Mouse (Mus musculus): ENCODE data around the gene Fgfr2.

DNA sequence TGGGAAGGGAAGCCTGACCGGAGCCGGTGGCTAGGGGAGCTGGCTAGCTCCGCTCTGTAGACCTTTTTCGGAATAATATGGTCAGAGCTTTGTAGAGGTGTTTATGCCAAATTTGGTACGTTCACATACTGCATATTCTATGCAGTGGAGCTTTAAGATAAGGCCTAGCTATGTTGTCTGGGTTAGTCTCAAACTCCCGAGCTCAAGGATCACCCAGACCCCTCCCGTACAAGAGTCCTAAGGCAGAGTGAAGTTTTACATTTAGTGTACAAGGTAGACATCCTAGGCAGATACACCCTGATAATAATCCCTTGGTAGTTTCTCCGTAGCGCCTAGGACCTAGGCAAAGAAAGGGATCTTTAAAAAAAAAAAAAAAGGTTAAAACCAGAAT, 1751.7 kb downstream of the Fgfr2 start:
- TF ChIP-seq CTCF (IDR thresholded peaks at IDR 0.05; ENCODE audit: control insufficient read depth, insufficient read depth, insufficient read length) (no peak), MAX (IDR thresholded peaks at IDR 0.05) (no peak), USF1 (IDR thresholded peaks at IDR 0.05; ENCODE audit: low read depth) (no peak), FOSL1 (IDR thresholded peaks at IDR 0.05; ENCODE audit: insufficient read depth, low read length, poor library complexity, severe bottlenecking) (no peak), MYOG (IDR thresholded peaks at IDR 0.05; ENCODE audit: control insufficient read depth, extremely low read depth, insufficient read length) (no peak), MYOD1 (IDR thresholded peaks at IDR 0.05; ENCODE audit: control insufficient read depth, insufficient read length, low read depth) (no peak)
